Comparison of ENCODE assay signal across 22 mouse cellular contexts in genomic region chr2:60750591-60750990, GRCm38 (mm10). TPM values are rescaled to one million over a fixed set of nuclear protein-coding genes. Genes with fewer than 3 reads are reported as not detected.
DNase-seq lines count a peak whose midpoint lies in the region; ATAC-seq and TF ChIP-seq lines count a peak whose summit lies in the region.
"Had no signal": no experiment of that assay in that cellular context is flagged by ENCODE, and none has a peak within 500 bp of the region (broad histone marks: within the 10 kb centered on the region; RNA-seq: fewer than 3 reads in every experiment).

No protein-coding gene starts in this region.

- H3K9me3 ChIP-seq in hindbrain, embryonic 12.5 days (replicated peaks): no peaks in the 10 kb centered on the region
- H3K9me3 ChIP-seq: forebrain, embryonic 10.5 days; forebrain, embryonic 13.5 days; hindbrain, embryonic 13.5 days; intestine, embryonic 15.5 days had no signal

- H3K4me3 ChIP-seq in thymus, adult 2 months (ENCODE audit: control insufficient read depth, insufficient read depth, low read length): no peak overlapping the region
- H3K4me3 ChIP-seq in hindbrain, embryonic 12.5 days: no peak overlapping the region
- H3K4me3 ChIP-seq in cerebellum, adult 2 months (replicated peaks; ENCODE audit: insufficient read depth, low read depth, low read length): no peak overlapping the region
- H3K4me3 ChIP-seq: forebrain, embryonic 10.5 days; forebrain, embryonic 13.5 days; gastrocnemius, adult 2 months; hindbrain, embryonic 13.5 days; intestine, embryonic 15.5 days had no signal

- no peak for TF ChIP-seq POLR2A in thymus, adult 2 months (IDR thresholded peaks at IDR 0.05; ENCODE audit: control insufficient read depth, extremely low read depth, insufficient read depth, low read length, poor library complexity)
- no peak for TF ChIP-seq POLR2A in cerebellum, adult 2 months (IDR thresholded peaks at IDR 0.05; ENCODE audit: borderline replicate concordance, insufficient read depth, low read length)

- 0 out of 2 replicates have a peak, but pooled peaks cover 2% of the 10 kb centered on the region for H3K27me3 ChIP-seq in thymus, adult 2 months (ENCODE audit: control insufficient read depth, insufficient read depth, low read length)
- H3K27me3 ChIP-seq in hindbrain, embryonic 12.5 days: no peaks in the 10 kb centered on the region
- no peaks in the 10 kb centered on the region for H3K27me3 ChIP-seq in cerebellum, adult 2 months (ENCODE audit: control insufficient read depth, insufficient read depth, low read length)
- H3K27me3 ChIP-seq: hindbrain, embryonic 13.5 days; intestine, embryonic 15.5 days had no signal

- no peak for TF ChIP-seq CTCF in thymus, adult 2 months (IDR thresholded peaks at IDR 0.05; ENCODE audit: borderline replicate concordance, control insufficient read depth, extremely low read depth, insufficient read depth, low read length, poor library complexity)
- TF ChIP-seq CTCF in cerebellum, adult 2 months (IDR thresholded peaks at IDR 0.05; ENCODE audit: borderline replicate concordance, insufficient read depth, low read depth, low read length): no peak

- no peak overlapping the region for H3K4me2 ChIP-seq in hindbrain, embryonic 12.5 days (replicated peaks)
- H3K4me2 ChIP-seq: forebrain, embryonic 13.5 days; heart, embryonic 11.5 days; hindbrain, embryonic 13.5 days; intestine, embryonic 15.5 days had no signal

- DNase-seq in thymus, adult 2 months: no peak
- no peak for DNase-seq in thymus, adult 18-20 months
- DNase-seq in cerebellum, adult 18-20 months: no peak
- no peak for DNase-seq in cerebellum, adult 2 months
- DNase-seq: adrenal gland, adult 8-10 months; adrenal gland, postnatal 36 days; cerebellum, adult 8-10 months; cerebellum, postnatal 10 days; gastrocnemius, adult 2 months; gastrocnemius, postnatal 14 days; heart, adult 11 months; kidney, adult 18-20 months had no signal

- peak; percentile 53 for ATAC-seq in CD4-positive, CD25-positive, alpha-beta regulatory T cell, adult 4 months
- peak; percentile 56 for ATAC-seq in inflammation-experienced regulatory T-cells, adult 6 months
- ATAC-seq in hindbrain, embryonic 12.5 days (ENCODE audit: low FRiP score): no peak
- ATAC-seq: forebrain, embryonic 13.5 days; forebrain, embryonic 16.5 days; hindbrain, embryonic 16.5 days; intestine, embryonic 15.5 days had no signal

- H3K9ac ChIP-seq in hindbrain, embryonic 12.5 days: no peak overlapping the region
- H3K9ac ChIP-seq: forebrain, embryonic 13.5 days; hindbrain, embryonic 13.5 days; intestine, embryonic 15.5 days had no signal

- H3K27ac ChIP-seq in thymus, adult 2 months (ENCODE audit: control insufficient read depth, insufficient read depth, low read length): peak overlapping the region; percentile 57; the same call in 1 of the 2 replicates
- H3K27ac ChIP-seq in hindbrain, embryonic 12.5 days: no peak overlapping the region
- no peak overlapping the region for H3K27ac ChIP-seq in cerebellum, adult 2 months (ENCODE audit: insufficient read depth, low read length)
- H3K27ac ChIP-seq: forebrain, embryonic 10.5 days; forebrain, embryonic 13.5 days; gastrocnemius, adult 2 months; hindbrain, embryonic 13.5 days; intestine, embryonic 15.5 days had no signal

- H3K4me1 ChIP-seq in thymus, adult 2 months (replicated peaks; ENCODE audit: control insufficient read depth, insufficient read depth, low read length): no peaks in the 10 kb centered on the region
- no peaks in the 10 kb centered on the region for H3K4me1 ChIP-seq in hindbrain, embryonic 12.5 days
- H3K4me1 ChIP-seq in cerebellum, adult 2 months (ENCODE audit: control insufficient read depth, insufficient read depth, low read length): no peaks in the 10 kb centered on the region
- H3K4me1 ChIP-seq: forebrain, embryonic 10.5 days; forebrain, embryonic 13.5 days; hindbrain, embryonic 13.5 days; intestine, embryonic 15.5 days had no signal

- WGBS in thymus, adult 2 months: 29% methylated on average over 3 of the region's 3 CpGs
- 88% methylated on average over 3 of the region's 3 CpGs for WGBS in hindbrain, embryonic 12.5 days
- WGBS in cerebellum, adult 2 months: 93% methylated on average over 3 of the region's 3 CpGs

- peaks cover 10% of the 10 kb centered on the region for H3K36me3 ChIP-seq in thymus, adult 2 months (ENCODE audit: control insufficient read depth, insufficient read depth, low read length)
- H3K36me3 ChIP-seq in hindbrain, embryonic 12.5 days: peaks cover 8% of the 10 kb centered on the region
- H3K36me3 ChIP-seq: forebrain, embryonic 10.5 days had no signal

RNA-seq across cellular contexts. Expression of gene Itgb6, which starts 28.1 kb away (rescaled TPM):
- 0.31 and 1.2 TPM in 2 replicates for polyA plus RNA-seq in thymus, adult 2 months (2012; rRNA removed)
- under 1 TPM in 1 of 2 experiments, not detected in 1; 0.11 TPM for polyA plus RNA-seq in CD4-positive, CD25-positive, alpha-beta regulatory T cell, adult 4 months (2017; shearing (Covaris generic))
- not detected for polyA plus RNA-seq in inflammation-experienced regulatory T-cells, adult 6 months (2017; shearing (Covaris generic))
- 0.74 and 0.94 TPM in 2 replicates for polyA plus RNA-seq in hindbrain, embryonic 12.5 days (2016; fragmentation: Nextera tagmentation; extraction: Ambion mirVana)
- polyA plus RNA-seq in cerebellum, adult 2 months (2012; rRNA removed): 0.19 and 0.28 TPM in 2 replicates
- polyA plus RNA-seq: forebrain, embryonic 13.5 days; forebrain, embryonic 16.5 days had no signal
